ENCODE assay signal across 8 mouse cellular contexts in the genomic region with DNA sequence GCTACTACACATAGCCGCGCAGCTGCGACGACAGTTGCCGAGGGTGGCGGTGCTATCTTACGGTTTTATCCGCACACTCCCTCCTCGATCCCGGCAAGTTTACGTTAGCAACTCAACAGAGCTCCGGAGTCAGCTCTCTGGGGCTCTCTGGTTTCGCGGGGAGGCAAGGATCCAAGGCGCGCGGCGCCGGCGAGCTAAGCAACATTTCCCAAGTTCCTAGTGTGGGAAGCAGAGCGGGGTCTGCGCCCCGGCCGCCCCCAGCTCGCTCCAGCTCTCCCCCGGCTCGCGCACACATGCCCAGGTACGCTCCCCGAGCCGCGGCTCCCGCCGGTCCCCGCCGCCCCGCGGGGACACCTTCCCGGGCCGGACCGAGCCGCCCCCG. TPM values are rescaled to one million over a fixed set of nuclear protein-coding genes. Genes with fewer than 3 reads are reported as not detected.
DNase-seq lines count a peak whose midpoint lies in the region; ATAC-seq and TF ChIP-seq lines count a peak whose summit lies in the region.

No protein-coding gene starts in this region.

- no peaks in the 10 kb centered on the region for H3K27me3 ChIP-seq in megakaryocyte, embryonic 14.5 days (replicated peaks)
- H3K27me3 ChIP-seq in forebrain, embryonic 15.5 days = no peaks in the 10 kb centered on the region
- no peaks in the 10 kb centered on the region for H3K27me3 ChIP-seq in hindbrain, postnatal 0 days (ENCODE audit: insufficient read depth, low read length)
- H3K27me3 ChIP-seq in lung, embryonic 14.5 days (ENCODE audit: insufficient read depth, low read length) = no peaks in the 10 kb centered on the region

- peaks cover 22% of the 10 kb centered on the region for H3K36me3 ChIP-seq in megakaryocyte, embryonic 14.5 days (replicated peaks; ENCODE audit: low read length)
- no peaks in the 10 kb centered on the region for H3K36me3 ChIP-seq in forebrain, embryonic 15.5 days
- no peaks in the 10 kb centered on the region for H3K36me3 ChIP-seq in hindbrain, postnatal 0 days (ENCODE audit: insufficient read depth, low read length)
- H3K36me3 ChIP-seq in lung, embryonic 14.5 days (ENCODE audit: insufficient read depth) = peaks cover 5% of the 10 kb centered on the region; the same call in 1 of the 2 replicates

- TF ChIP-seq POLR2A in bone marrow, adult 2 months (IDR thresholded peaks at IDR 0.05; ENCODE audit: borderline replicate concordance, control insufficient read depth, low read depth, low read length) = no peak

- ATAC-seq in megakaryocyte, adult 5-6 weeks (ENCODE audit: poor library complexity, severe bottlenecking) = no peak; the same call in 1 of the 2 replicates
- ATAC-seq in forebrain, embryonic 15.5 days (replicated peaks) = peak; percentile 66
- peak; percentile 62 for ATAC-seq in hindbrain, postnatal 0 days
- peak; percentile 66 for ATAC-seq in lung, embryonic 14.5 days (ENCODE audit: insufficient read depth)

- peaks cover 51% of the 10 kb centered on the region for H3K4me1 ChIP-seq in megakaryocyte, embryonic 14.5 days
- H3K4me1 ChIP-seq in bone marrow, adult 2 months (ENCODE audit: control insufficient read depth, insufficient read depth, low read length) = peaks cover 3% of the 10 kb centered on the region; the same call in 1 of the 2 replicates
- peaks cover 20% of the 10 kb centered on the region for H3K4me1 ChIP-seq in forebrain, embryonic 15.5 days
- no peaks in the 10 kb centered on the region for H3K4me1 ChIP-seq in hindbrain, postnatal 0 days (ENCODE audit: insufficient read depth, low read length)
- H3K4me1 ChIP-seq in lung, embryonic 14.5 days (ENCODE audit: insufficient read depth) = peaks cover 18% of the 10 kb centered on the region

- H3K9me3 ChIP-seq in megakaryocyte, embryonic 14.5 days = no peaks in the 10 kb centered on the region
- H3K9me3 ChIP-seq in forebrain, embryonic 15.5 days = no peaks in the 10 kb centered on the region
- no peaks in the 10 kb centered on the region for H3K9me3 ChIP-seq in hindbrain, postnatal 0 days (ENCODE audit: low read length)
- H3K9me3 ChIP-seq in lung, embryonic 14.5 days (ENCODE audit: low read depth, low read length) = no peaks in the 10 kb centered on the region

- peak overlapping the region; percentile 99 for H3K4me3 ChIP-seq in megakaryocyte, embryonic 14.5 days (replicated peaks)
- H3K4me3 ChIP-seq in bone marrow, adult 2 months (replicated peaks; ENCODE audit: control insufficient read depth, low read depth, low read length) = peak overlapping the region; percentile 80
- peak overlapping the region; percentile 92 for H3K4me3 ChIP-seq in forebrain, embryonic 15.5 days
- peak overlapping the region; percentile 90 for H3K4me3 ChIP-seq in hindbrain, postnatal 0 days (ENCODE audit: low read length)
- H3K4me3 ChIP-seq in lung, embryonic 14.5 days (ENCODE audit: low read depth, low read length) = peak overlapping the region; percentile 89

- no peak for TF ChIP-seq CTCF in bone marrow, adult 2 months (IDR thresholded peaks at IDR 0.05; ENCODE audit: control insufficient read depth, insufficient read depth, low read length)
- no peak for TF ChIP-seq CTCF in hindbrain, postnatal 0 days (IDR thresholded peaks at IDR 0.05; ENCODE audit: low read depth)
- no peak for TF ChIP-seq CTCF in lung, embryonic 14.5 days (IDR thresholded peaks at IDR 0.05; ENCODE audit: low read depth)

- WGBS in bone marrow, adult 2 months = under 1% methylated on average over 41 of the region's 43 CpGs
- under 1% methylated on average over 40 of the region's 43 CpGs for WGBS in forebrain, embryonic 15.5 days
- under 1% methylated on average over 38 of the region's 43 CpGs for WGBS in hindbrain, postnatal 0 days
- WGBS in lung, embryonic 14.5 days = under 1% methylated on average over 43 of the region's 43 CpGs

- peak overlapping the region; percentile 72 for H3K9ac ChIP-seq in forebrain, embryonic 15.5 days (replicated peaks)
- H3K9ac ChIP-seq in hindbrain, postnatal 0 days (replicated peaks; ENCODE audit: low read length) = peak overlapping the region; percentile 68
- peak overlapping the region; percentile 98 for H3K9ac ChIP-seq in lung, embryonic 14.5 days

- peak overlapping the region; percentile 98 for H3K27ac ChIP-seq in bone marrow, adult 2 months (ENCODE audit: control insufficient read depth, insufficient read depth, low read depth, low read length, poor library complexity)
- peak overlapping the region; percentile 97 for H3K27ac ChIP-seq in forebrain, embryonic 15.5 days (replicated peaks)
- peak overlapping the region; percentile 95 for H3K27ac ChIP-seq in hindbrain, postnatal 0 days
- peak overlapping the region; percentile 100 for H3K27ac ChIP-seq in lung, embryonic 14.5 days (ENCODE audit: low read depth)

- peak overlapping the region; percentile 78 for H3K4me2 ChIP-seq in forebrain, embryonic 15.5 days (replicated peaks)
- H3K4me2 ChIP-seq in hindbrain, postnatal 0 days (ENCODE audit: low read depth, low read length) = peak overlapping the region; percentile 76
- H3K4me2 ChIP-seq in lung, embryonic 14.5 days = peak overlapping the region; percentile 63

- peak; percentile 51 for DNase-seq in hindbrain, postnatal 0 days (ENCODE audit: low spot score)
- DNase-seq in lung, embryonic 14.5 days = peak; percentile 73
- DNase-seq in right cerebral cortex, postnatal 14 days = peak; percentile 35
- no peak for DNase-seq in Muller cell, postnatal 12 days (ENCODE audit: inconsistent ontology term)

RNA-seq across cellular contexts. Expression of gene Myom1, which starts 0.7 kb away (rescaled TPM):
- polyA plus RNA-seq in megakaryocyte, embryonic 14.5 days (2012; ENCODE audit: insufficient read depth, low replicate concordance) = 8.2 and 12.3 TPM in 2 replicates
- total RNA-seq in megakaryocyte, adult 5-6 weeks (2015) = 0.07 and 0.11 TPM in 2 replicates
- total RNA-seq in megakaryocyte, adult 5-6 weeks (2017) = 0.44 and 0.69 TPM in 2 replicates
- polyA plus RNA-seq in bone marrow, adult 2 months (2011; ENCODE audit: insufficient read depth, insufficient read length, low replicate concordance, missing spikeins) = 88.3 and 111 TPM in 2 replicates
- polyA plus RNA-seq in forebrain, embryonic 15.5 days (2015; fragmentation: Nextera tagmentation; extraction: Ambion mirVana) = 1.3 and 1.7 TPM in 2 replicates
- total RNA-seq in hindbrain, postnatal 0 days (2014; rRNA removed) = 1.7 and 3.7 TPM in 2 replicates
- polyA plus RNA-seq in hindbrain, postnatal 0 days (2015; fragmentation: Nextera tagmentation; extraction: Ambion mirVana) = 0.82 and 0.90 TPM in 2 replicates
- polyA plus RNA-seq in lung, embryonic 14.5 days (2014; fragmentation: Nextera tagmentation; extraction: Ambion mirVana) = 5.7 and 7.6 TPM in 2 replicates

RNA-seq across cellular contexts. Expression of gene Myl12a, which starts 1.0 kb away (rescaled TPM):
- polyA plus RNA-seq in megakaryocyte, embryonic 14.5 days (2012; ENCODE audit: insufficient read depth, low replicate concordance) = 12.3 and 26.2 TPM in 2 replicates
- total RNA-seq in megakaryocyte, adult 5-6 weeks (2015) = 445 and 515 TPM in 2 replicates
- total RNA-seq in megakaryocyte, adult 5-6 weeks (2017) = 230 and 278 TPM in 2 replicates
- polyA plus RNA-seq in bone marrow, adult 2 months (2011; ENCODE audit: insufficient read depth, insufficient read length, low replicate concordance, missing spikeins) = 53.9 and 119 TPM in 2 replicates
- polyA plus RNA-seq in forebrain, embryonic 15.5 days (2015; fragmentation: Nextera tagmentation; extraction: Ambion mirVana) = 125 and 139 TPM in 2 replicates
- 30.9 and 36.5 TPM in 2 replicates for total RNA-seq in hindbrain, postnatal 0 days (2014; rRNA removed)
- 101 and 107 TPM in 2 replicates for polyA plus RNA-seq in hindbrain, postnatal 0 days (2015; fragmentation: Nextera tagmentation; extraction: Ambion mirVana)
- 637 and 655 TPM in 2 replicates for polyA plus RNA-seq in lung, embryonic 14.5 days (2014; fragmentation: Nextera tagmentation; extraction: Ambion mirVana)
